Mouse (Mus musculus) right cerebral cortex, adult 2 months (tissue): Measurements from ENCODE around the gene Fnbp1.
"Not testable (repeated sequence)": the region's sequence is repeated elsewhere in the genome, so short reads cannot be mapped to it uniquely, and the experiment has no call there.

Source experiments
- DNase-seq, 2 experiments: peaks; one replicate each; pipeline ENCODE4 v3.0.0; 2021 to 2022; ENCODE audit warnings: low spot score in 2 of 2

The Fnbp1 gene

GRCm38 (mm10) chr2:31141867-31142454 lies at the start of gene Fnbp1:
Fnbp1 (minus strand) TSS chr2:31142008.
- peak; percentile 82 to 87 for DNase-seq

- DNase-seq = no peak
Observed at GRCm38 (mm10) chr2:31189654-31190053, 47.8 kb upstream of the Fnbp1 start.

- DNase-seq = no peak
Observed at GRCm38 (mm10) chr2:31188691-31189090, 46.9 kb upstream of the Fnbp1 start.

- no peak for DNase-seq
Observed at GRCm38 (mm10) chr2:31183830-31184229, 42.0 kb upstream of the Fnbp1 start.

- DNase-seq = no peak
Observed at GRCm38 (mm10) chr2:31182786-31183330, 41.0 kb upstream of the Fnbp1 start.

GRCm38 (mm10) chr2:31180081-31180551 lies 38.3 kb upstream of the Fnbp1 start:
- DNase-seq = no peak

- DNase-seq = no peak
Observed at GRCm38 (mm10) chr2:31179471-31179870, 37.7 kb upstream of the Fnbp1 start.

- not testable (repeated sequence) for DNase-seq
Observed at GRCm38 (mm10) chr2:31178593-31178992, 36.8 kb upstream of the Fnbp1 start.

- DNase-seq = no peak
Observed at GRCm38 (mm10) chr2:31173290-31173689, 31.5 kb upstream of the Fnbp1 start.

GRCm38 (mm10) chr2:31172536-31172935 lies 30.7 kb upstream of the Fnbp1 start:
- DNase-seq = no peak

GRCm38 (mm10) chr2:31172001-31172400 lies 30.2 kb upstream of the Fnbp1 start:
- DNase-seq = no peak

- DNase-seq = no peak
Observed at GRCm38 (mm10) chr2:31170164-31170563, 28.4 kb upstream of the Fnbp1 start.

GRCm38 (mm10) chr2:31169001-31169400 lies 27.2 kb upstream of the Fnbp1 start:
- no peak for DNase-seq

- not testable (repeated sequence) for DNase-seq
Observed at GRCm38 (mm10) chr2:31167571-31167970, 25.8 kb upstream of the Fnbp1 start.

- no peak for DNase-seq
Observed at GRCm38 (mm10) chr2:31165529-31165928, 23.7 kb upstream of the Fnbp1 start.

GRCm38 (mm10) chr2:31164841-31165455 lies 23.1 kb upstream of the Fnbp1 start:
- DNase-seq = peak; percentile 50 to 55

GRCm38 (mm10) chr2:31163361-31164118 lies 21.7 kb upstream of the Fnbp1 start:
- DNase-seq = no peak

- no peak for DNase-seq
Observed at GRCm38 (mm10) chr2:31161620-31162019, 19.8 kb upstream of the Fnbp1 start.

- DNase-seq = no peak
Observed at GRCm38 (mm10) chr2:31160147-31160920, 18.5 kb upstream of the Fnbp1 start.

- DNase-seq = no peak
Observed at GRCm38 (mm10) chr2:31156846-31157245, 15.0 kb upstream of the Fnbp1 start.

- DNase-seq = peak; percentile 82 to 85
Observed at GRCm38 (mm10) chr2:31151892-31152812, 10.3 kb upstream of the Fnbp1 start, which contains the start of gene Gpr107. Gpr107 (plus strand) TSS chr2:31152316.
